Mouse (Mus musculus) yolk sac, embryonic 10.5 days (tissue): ENCODE measurements around the gene Fgl2.
A peak's percentile ranks its signal among the peaks of the same experiment; 100 is the strongest.
"Not testable (repeated sequence)": the region's sequence is repeated elsewhere in the genome, so short reads cannot be mapped to it uniquely, and the experiment has no call there.

Source experiments
- DNase-seq: peaks from one replicate; pipeline ENCODE4 v3.0.0-alpha.2; 2017; ENCODE audit warnings: low spot score

Fgl2 gene

DNA sequence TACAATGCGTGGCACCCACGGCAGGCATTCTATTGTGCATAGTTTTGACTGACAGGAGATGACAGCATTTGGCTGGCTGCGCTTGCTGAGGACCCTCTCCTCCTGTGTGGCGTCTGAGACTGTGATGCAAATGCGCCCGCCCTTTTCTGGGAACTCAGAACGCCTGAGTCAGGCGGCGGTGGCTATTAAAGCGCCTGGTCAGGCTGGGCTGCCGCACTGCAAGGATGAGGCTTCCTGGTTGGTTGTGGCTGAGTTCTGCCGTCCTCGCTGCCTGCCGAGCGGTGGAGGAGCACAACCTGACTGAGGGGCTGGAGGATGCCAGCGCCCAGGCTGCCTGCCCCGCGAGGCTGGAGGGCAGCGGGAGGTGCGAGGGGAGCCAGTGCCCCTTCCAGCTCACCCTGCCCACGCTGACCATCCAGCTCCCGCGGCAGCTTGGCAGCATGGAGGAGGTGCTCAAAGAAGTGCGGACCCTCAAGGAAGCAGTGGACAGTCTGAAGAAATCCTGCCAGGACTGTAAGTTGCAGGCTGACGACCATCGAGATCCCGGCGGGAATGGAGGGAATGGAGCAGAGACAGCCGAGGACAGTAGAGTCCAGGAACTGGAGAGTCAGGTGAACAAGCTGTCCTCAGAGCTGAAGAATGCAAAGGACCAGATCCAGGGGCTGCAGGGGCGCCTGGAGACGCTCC, at the start of gene Fgl2:
TSS of gene Fgl2 (plus strand) at position 150 of the 687 bp plus-strand sequence.
- peak; percentile 44 for DNase-seq

DNA sequence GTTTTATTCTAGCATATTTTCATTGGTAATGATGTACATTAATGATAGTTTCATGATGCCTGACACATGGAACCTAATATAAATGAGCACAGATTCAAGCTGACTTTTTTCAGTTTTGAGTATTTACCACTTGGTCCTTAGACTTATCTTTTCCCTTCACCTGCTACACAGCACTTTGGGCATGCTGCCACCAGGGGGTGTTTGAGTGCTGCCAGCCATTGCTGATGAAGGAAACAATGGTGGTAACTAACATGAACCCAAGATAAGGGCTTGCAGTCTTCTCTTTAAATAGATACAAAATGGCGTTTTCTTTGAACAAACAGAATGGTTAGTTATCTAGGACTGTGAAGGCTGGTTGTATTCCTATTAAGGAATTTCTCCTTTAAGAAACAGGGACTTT, 45.9 kb upstream of the Fgl2 start:
- peak; percentile 24 for DNase-seq

DNA sequence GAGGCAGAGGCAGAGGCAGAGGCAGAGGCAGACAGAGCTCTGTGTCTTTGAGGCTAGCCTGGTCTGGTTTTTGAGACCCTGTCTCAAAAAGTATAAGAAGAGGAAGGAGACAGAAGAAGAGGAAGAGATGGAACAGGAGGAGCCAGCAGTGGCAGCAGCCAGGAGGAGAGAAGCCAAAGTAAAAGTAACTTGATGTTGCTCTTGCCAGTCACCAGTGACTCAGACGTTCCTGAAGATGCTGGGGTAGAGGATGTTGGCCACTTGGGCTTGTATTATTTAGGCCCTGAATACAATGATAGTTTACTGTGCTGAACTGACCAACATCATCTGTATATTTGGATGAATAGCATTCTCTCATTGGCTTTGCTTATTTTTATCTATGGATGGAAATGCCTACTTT, 43.9 kb upstream of the Fgl2 start:
- DNase-seq = no peak

DNA sequence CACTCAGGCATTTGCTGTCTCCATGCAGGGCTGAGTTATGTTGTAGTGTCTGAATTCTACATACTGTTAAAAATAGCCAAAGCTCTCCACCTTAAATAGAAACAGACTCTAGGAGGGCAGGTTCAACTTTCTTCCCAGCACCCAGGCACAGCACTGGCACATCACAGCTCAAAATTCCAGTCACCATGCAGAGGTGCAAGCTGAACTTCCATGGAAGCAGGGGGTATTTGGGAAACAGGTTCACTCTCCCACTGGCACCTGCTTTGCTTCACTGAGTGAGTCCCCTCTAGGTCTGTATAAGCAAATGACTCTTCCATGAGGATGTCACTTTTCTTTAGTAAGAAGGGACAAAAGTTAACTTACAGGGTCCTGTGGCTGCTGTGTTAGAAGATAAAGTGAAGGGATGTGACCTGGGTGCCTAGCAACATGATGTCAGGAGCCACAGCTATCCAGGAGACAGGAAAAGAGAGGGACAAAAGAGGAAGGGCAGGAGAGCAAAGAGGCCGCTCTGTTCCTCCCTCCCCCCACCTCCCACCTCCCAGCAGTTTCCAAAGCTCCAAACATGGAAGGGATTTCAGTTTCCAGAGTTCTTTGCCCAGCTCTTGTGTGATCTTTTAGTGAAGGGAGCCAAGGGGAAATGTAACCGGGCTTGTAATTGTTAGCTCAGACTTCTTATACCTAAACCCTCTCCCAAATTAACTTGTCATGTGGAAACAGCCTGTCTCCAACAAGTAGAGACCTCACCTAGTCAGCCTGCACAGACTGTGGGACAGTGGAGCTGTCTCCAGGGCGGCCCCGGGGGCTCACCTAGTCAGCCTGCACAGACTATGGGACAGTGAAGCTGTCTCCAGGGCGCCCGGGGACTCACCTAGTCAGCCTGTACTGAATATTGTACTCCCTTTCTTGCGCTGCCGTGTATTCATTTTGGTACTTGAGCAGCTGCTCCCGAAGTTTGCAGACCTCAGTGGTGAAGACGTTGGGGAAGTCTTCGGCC, 42.5 kb upstream of the Fgl2 start:
- no peak for DNase-seq

DNA sequence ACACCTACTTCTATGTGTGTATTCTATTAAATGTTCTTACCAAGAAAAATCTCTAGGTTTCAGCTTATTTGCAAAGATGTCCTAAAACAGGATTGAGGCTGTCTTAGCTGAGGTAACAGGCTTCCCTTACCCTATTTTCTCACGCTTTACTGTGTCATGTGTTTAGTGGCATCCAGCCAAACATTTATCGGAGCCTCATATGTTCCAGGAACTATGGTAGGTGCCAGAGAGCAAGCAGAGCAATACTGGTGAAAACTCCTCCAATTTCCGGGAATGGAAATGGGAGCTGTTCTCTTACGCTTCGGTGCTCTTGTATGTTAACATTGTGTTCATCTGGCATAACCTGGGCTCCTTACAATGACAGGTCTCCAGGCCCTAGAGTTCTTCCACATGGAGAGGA, 40.8 kb upstream of the Fgl2 start:
- no peak for DNase-seq

DNA sequence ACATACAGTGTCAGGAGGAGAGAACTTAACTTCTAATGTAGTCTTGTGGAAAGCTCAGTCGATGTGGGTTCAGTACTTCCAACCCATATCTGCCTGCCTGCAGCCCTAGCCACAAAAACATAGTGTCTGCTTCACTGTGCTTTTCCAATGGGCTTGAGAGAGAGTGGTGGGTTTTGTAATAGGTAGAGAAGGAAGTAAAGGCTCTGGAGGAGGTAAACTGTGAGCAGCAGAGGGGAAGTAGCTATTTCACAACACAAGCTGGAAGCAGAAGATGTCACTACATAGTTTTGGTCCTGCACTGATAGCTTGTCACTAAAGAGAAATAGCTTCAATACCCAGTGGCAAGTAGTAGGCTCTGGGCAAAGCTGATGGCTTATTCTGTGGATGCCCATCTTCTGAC, 40.3 kb upstream of the Fgl2 start:
- no peak for DNase-seq

DNA sequence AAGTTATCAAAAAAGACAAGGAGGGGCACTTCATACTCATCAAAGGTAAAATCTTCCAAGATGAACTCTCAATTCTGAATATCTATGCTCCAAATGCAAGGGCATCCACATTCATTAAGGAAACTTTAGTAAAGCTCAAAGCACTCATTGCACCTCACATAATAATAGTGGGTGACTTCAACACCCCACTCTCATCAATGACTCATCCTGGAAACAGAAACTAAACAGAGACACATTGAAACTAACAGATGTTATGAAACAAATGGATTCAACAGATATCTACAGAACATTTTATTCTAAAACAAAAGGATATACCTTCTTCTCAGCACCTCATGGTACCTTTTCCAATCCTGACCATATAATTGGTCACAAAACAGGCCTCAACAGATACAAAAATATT, 30.2 kb upstream of the Fgl2 start:
- not testable (repeated sequence) for DNase-seq

DNA sequence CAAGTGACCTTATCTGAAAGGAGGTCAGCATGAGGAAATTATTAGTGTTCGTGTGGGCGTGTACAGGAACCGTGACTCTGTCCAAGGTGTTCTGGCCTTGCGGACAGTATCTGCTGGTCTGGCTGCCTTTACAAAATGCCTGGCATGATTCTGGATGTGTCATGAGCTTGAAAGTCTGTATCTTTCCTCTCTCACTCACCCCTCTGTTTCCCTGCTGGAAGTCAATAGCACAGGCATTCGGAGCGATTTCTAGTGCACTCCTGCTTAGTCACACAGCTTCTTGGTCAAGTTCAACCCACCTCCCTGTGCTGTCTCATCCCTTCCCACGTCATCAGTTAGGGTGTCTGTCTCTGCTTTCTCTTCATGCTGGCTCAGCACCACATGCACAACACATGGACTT, 24.1 kb upstream of the Fgl2 start:
- DNase-seq = no peak

DNA sequence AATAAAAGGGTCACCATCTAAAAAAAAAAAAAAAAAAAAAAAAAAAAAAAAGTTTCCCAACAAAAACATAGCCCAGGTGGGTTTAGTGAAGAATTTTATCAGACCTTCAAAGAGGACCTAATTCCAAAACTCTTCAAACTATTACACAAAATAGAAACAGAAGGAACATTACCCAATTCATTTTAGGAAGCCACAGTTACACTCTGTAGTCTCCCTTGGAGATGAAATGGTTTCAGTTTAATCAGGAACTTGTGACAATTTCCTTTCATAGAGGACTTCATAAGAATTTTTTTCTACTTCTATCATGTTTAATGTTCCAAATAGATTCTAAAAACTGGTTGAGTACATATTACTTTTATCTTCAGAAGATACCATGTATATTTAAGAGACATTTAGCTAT, 20.8 kb upstream of the Fgl2 start:
- DNase-seq = no peak

DNA sequence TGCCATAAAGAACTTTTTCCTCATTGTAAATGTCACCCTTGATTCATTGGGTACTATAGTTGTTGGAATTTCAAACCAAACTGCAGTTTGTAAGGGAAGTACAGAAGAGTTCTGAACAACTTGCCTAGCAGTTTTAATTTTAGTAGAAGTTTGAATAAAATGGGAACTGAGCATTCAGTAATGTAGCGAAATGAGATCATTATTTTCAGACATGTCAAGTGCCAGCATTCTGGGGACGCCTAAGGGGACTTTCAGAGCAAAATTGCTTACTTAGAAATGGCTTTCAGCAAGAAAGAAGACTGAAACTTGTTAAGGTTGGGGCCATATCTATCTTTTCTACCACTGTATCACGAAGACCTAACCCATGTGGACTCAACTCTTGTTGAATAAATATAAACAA, 13.8 kb upstream of the Fgl2 start:
- DNase-seq = no peak

DNA sequence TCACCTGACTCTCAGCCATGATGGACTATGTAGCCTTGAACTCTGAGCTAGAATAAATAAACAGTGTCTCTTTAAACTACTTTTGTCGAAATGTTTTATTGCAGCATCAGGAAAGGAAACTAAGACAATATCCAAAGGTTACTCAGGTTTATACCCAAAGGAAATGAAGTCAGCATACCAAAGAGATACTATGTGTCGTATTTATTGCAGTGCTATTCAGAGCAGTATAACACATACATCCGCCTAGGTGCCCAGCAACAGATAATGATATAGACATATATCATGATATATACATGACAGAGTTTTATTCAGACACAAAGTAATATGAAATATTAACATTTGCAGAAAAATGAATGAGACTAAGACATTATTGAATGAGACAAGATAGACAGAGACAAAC, 9.1 kb upstream of the Fgl2 start:
- DNase-seq = no peak

DNA sequence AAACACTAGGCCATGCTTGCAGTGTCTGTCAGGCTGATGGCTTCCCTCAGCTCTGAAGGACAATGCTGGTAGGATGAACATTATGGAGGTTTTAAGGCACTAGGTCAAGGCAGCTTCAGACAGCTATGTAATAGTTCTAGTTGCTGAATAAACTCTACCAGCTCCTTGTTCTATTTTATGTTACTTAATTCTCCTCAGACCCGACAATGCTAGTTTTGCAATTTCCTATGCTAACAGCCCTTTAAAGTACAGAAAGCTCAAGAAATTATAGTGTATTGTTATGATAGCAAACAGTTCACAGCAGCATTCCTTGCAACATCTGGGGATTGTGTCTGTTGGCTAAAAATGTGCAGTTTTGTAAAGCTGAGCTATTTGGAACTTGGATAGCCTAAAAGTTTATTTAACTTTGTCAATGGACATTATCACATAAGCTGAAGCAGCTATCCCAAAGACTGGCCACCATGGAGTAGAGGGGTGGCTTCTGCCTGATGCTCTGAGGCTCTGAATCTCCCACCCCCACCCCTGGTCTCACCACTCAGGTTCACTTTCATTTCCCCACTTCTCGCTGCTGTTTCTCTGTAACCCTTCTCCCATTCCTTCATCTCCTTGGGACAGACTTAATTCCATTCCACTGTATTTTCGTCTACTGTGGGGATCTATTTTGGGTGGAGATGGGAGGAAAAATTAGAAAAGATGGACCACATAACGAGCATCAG, 5.9 kb upstream of the Fgl2 start:
- no peak for DNase-seq

DNA sequence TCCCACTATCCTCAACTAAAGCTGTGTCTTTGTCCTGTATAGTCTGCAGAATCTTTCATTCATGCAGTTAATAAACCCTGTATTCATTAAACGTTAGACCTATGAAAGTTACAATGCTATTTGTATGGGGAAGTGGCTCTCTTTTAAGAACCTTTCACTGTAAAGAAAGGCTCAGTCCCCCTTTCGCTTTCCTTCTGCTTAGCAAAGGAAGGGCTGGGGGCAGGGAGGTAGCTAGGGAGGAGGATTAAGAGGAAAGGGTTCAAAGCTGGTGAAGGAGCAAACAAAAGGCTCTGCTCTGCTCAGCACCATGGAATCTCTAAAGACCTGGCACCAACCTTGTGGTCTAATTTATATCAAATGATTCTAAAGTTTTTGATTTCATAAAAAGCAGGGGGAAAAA, 4.9 kb upstream of the Fgl2 start:
- DNase-seq = no peak

DNA sequence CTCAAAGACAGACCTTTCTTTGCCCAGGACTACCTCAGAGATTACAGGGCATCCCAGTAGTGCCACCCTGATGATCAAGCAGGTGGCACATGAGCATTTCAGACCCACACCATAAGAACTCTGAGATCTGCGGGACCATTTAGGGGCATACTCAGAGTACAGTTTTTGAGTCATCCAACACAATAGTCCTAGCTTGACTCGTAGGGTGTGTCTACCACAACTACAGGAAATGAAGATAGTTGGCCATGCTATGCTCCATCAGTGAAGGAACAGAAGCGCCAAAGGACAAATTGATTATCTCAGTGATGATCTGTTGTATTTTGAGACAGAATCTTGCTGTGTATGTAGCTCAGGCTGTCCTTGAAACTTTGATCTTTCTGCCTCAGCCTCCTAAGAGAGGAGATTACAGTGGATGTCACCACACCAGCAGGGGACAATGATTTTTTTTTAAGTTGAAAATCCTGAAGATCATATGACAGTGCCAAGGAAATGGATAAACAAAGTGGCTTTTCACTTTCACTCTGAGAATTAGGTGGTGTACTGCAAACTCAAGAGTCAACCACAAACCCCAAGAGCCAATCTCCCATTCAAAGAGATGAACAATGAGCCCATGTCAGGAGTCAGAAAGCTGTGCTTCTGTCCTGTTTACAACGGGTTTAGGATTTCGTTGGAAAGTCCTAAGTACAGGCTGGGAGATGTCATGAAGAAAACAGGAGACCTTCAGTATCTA, 2.1 kb upstream of the Fgl2 start:
- no peak for DNase-seq

DNA sequence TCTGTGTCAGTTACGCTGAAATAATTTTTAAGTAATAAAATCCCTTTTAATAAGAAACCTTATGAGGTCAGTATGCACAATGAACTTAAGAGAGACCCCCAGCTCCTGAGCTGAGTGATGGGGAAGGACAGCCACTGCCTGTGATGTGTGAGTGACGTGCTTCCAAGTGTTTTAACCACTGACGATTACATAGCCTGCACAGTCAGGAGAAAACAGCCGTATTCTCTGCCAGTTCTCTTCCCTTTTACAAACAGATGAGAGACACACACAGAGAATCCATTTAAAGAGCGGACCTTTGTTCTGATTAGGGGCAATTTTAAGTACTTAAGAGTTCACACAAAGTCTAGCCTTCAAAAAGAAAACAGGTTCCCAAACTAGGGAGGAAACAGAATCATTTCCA, 522 bp upstream of the Fgl2 start:
- no peak for DNase-seq

DNA sequence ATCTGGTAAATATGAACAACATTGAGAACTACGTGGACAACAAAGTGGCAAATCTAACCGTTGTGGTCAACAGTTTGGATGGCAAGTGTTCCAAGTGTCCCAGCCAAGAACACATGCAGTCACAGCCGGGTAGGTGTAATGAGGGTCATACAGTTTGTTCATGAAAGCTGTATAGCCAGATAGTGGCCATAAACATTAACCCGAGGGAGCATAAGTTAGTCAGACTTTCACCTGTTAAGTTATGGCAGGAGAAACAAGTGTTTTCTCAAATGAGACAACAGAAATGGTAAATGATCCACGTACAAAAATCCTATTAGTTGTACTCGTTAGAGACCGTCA, 707 bp downstream of the Fgl2 start:
- no peak for DNase-seq

DNA sequence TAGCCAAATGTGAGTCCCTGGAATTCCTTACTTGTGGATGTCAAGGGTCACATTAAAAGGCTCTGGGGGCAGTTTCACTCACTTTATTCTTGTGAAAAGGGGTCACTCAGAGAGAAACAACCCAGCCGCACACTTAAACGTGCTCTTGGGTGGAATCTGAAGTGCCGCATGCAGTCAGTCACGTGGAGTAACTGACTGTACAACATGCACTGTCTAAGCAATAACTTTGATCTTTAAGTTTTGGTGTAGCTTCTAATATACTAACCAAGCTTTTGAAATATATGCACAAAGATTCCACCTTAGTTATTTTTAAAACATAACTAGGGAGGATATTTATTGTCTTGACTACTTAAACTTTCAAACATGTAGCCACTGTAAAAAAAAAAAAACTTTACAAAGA, 4.5 kb downstream of the Fgl2 start:
- no peak for DNase-seq

DNA sequence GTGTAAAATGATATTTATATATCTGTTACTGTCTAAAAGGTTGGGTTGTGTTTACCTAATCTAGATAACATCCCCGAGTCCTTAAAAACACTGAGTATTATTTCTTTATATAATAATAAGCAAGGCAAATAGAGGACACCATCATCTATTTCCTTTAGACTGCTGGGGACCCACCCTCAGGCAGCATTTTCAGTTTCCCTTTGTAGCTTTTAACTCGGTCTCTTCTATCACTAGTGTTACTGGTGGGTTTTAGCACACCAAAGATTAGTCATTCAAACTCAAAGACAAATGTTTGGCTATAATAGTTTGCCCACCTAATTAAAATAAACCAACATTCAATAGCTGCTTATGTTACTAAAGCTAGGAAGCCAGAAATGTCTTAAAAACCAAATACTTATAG, 6.0 kb downstream of the Fgl2 start:
- DNase-seq = no peak

DNA sequence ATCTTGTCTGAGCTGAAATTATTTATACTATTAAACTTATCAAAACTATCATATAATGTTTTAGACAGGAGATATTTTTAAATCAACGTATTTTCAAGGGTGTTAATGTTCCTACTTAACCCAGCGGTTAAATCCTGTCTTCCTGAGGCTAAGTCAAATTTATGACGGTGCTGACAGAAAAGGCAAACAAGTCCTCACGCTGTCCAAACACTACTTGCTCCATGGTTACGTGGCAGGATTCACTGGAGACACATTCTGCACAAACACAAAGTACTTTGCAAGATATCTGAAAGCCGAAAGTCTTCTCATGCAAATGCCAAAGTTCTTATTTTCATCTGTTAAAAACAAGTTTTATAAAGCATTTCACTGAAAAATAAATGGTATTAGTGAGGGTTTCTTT, 9.5 kb downstream of the Fgl2 start:
- no peak for DNase-seq

DNA sequence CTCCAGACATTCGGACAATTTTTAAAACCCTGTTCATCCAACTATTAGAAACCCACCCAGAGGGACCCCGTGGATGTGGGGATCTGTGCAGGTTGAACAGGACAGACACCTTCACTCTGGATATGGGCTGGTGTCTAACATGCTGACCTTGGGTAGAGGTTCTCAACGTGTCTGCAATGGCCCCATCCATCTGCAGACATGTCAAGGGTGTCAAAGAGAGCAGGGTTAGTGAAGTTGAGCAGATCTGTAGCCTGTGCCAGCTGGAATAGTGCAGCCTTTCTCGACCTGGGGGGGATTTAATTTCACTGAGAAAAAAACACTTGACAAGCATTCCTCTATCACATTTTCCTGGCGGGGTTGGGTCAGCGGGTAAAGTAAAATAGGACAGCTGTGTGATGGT, 10.2 kb downstream of the Fgl2 start:
- no peak for DNase-seq

DNA sequence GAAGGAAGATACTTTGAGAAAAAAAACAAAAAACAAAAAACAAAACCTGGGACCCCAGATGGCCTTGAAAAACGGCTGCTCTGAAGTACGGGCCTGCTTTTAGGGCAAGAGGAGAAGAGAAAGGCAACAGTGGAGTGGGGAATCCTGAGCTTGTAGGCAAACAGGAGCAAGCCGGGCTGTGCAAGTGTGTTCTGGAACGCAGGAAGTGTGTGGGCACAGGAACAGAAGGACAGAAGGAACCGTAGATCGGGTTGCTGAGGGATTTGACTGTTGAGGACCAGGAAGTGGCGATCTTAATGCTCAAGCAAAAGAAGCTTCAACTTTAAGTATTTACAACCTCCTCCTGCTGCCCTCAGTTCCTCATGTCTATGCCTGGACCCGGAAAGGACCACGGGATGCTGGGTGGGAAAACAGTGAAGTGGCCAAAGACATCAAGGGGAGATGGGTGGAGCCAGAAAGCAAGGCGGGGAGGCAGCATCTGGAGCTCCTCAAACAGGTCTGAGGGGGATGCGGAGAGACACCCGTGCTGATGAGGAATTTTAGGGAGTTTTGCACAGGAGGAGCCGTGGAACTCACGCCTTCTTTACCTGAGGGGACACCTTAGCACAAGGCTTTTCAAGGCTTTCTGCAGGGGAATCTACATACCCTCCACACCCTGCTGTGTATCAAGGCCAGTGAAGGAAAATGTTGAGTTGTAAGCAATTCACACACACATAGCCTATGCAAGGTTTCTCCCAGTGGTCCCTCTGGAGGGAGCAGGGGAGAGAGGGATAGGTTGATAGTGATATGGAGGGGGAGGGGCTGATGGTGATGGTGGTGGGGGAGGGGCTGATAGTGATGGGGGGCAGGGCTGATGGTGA, 11.2 kb downstream of the Fgl2 start:
- DNase-seq = no peak
